Mouse (Mus musculus) liver, embryonic 12.5 days (tissue): ENCODE results near the gene Evx2. TPM values are rescaled to one million over a fixed set of nuclear protein-coding genes. Genes with fewer than 3 reads are reported as not detected.

Experiments
- ATAC-seq: fragments of 200-750 bp; cut with Nextera tagmentation; 2 replicates; pipeline ENCODE4 v1.8.0; 2017; ENCODE audit warnings: moderate number of reproducible peaks, mild to moderate bottlenecking, moderate library complexity
- H3K27ac ChIP-seq: fragments of 300-500 bp; sonication (generic); 2 replicates; pipeline ENCODE4 v1.5.1; 2016; ENCODE audit warnings: mild to moderate bottlenecking
- H3K27me3 ChIP-seq: fragments of 300-500 bp; sonication (generic); replicated peaks from 2 replicates; pipeline ENCODE4 v1.6.1; 2016; ENCODE audit warnings: mild to moderate bottlenecking, moderate library complexity
- H3K36me3 ChIP-seq: fragments of 300-500 bp; sonication (generic); 2 replicates; pipeline ENCODE4 v1.6.1; 2016; ENCODE audit warnings: mild to moderate bottlenecking, moderate library complexity
- H3K4me1 ChIP-seq: fragments of 300-500 bp; sonication (generic); 2 replicates; pipeline ENCODE4 v1.6.1; 2016
- H3K4me2 ChIP-seq: fragments of 300-500 bp; sonication (generic); 2 replicates; pipeline ENCODE4 v1.6.1; 2016; ENCODE audit warnings: mild to moderate bottlenecking, moderate library complexity
- H3K4me3 ChIP-seq: fragments of 300-500 bp; sonication (generic); 2 replicates; pipeline ENCODE4 v1.5.1; 2016; ENCODE audit warnings: mild to moderate bottlenecking, moderate library complexity
- H3K9ac ChIP-seq: fragments of 300-500 bp; sonication (generic); 2 replicates; pipeline ENCODE4 v1.6.1; 2016; ENCODE audit warnings: mild to moderate bottlenecking, moderate library complexity
- H3K9me3 ChIP-seq: fragments of 300-500 bp; sonication (generic); replicated peaks from 2 replicates; pipeline ENCODE4 v1.6.1; 2016; ENCODE audit warnings: mild to moderate bottlenecking, moderate library complexity
- WGBS: fragments of 180-500 bp; shearing (Covaris S2); methylation state at CpG from one replicate; pipeline ENCODE4 v1.1.7; 2016; ENCODE audit not compliant: insufficient replicate concordance; 5-methylcytosine and 5-hydroxymethylcytosine counted together
- polyA plus RNA-seq: library from polyadenylated mRNA; unstranded; fragments of >200 nt; fragmentation: Nextera tagmentation; extraction: Ambion mirVana; gene quantifications from 2 replicates; pipeline ENCODE4 v1.2.1, GENCODE M21; 2016

The Evx2 gene
- polyA plus RNA-seq, 1 experiment from 2014 or later, result not detected

DNA sequence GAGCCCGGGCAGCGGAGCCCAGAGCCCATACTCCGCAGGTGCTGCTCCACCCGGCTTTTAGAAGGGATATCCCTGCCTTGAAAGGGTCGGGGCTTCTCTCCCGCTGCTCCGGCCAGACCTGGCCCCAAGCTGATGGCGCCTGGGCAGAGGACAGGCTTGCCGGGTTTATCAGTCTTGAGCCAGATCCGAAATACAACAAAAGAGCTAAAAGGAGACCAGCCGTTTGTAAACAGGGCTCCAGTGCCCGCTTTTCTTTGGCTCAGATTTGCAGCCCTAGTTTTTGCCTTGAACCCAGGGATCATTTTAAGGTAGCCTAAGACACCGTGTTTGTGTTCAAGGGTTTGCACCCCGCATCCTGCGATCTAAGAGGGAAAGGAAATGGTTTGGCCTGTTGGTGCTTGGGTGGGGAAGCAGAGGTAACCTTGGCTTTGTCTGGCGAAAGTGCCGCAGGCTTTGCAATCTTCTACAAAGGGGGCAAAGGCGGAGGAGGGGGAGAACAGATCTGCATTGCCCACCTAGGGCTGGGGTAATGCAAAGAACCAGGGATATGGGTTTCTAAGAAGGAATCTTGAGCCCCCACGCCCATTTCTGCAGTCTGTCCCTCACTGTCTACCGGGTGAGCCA lies 33.6 kb upstream of the Evx2 start:
- H3K4me2 ChIP-seq, result no peak overlapping the region
- no peak overlapping the region for H3K27ac ChIP-seq
- no peaks in the 10 kb centered on the region for H3K36me3 ChIP-seq
- peaks cover 98% of the 10 kb centered on the region for H3K27me3 ChIP-seq
- WGBS, result 5% methylated on average over 20 of the region's 20 CpGs
- H3K4me1 ChIP-seq, result peaks cover 2% of the 10 kb centered on the region; the same call in 1 of the 2 replicates
- H3K9ac ChIP-seq, result no peak overlapping the region
- ATAC-seq, result no peak
- H3K9me3 ChIP-seq, result no peaks in the 10 kb centered on the region
- H3K4me3 ChIP-seq, result no peak overlapping the region

DNA sequence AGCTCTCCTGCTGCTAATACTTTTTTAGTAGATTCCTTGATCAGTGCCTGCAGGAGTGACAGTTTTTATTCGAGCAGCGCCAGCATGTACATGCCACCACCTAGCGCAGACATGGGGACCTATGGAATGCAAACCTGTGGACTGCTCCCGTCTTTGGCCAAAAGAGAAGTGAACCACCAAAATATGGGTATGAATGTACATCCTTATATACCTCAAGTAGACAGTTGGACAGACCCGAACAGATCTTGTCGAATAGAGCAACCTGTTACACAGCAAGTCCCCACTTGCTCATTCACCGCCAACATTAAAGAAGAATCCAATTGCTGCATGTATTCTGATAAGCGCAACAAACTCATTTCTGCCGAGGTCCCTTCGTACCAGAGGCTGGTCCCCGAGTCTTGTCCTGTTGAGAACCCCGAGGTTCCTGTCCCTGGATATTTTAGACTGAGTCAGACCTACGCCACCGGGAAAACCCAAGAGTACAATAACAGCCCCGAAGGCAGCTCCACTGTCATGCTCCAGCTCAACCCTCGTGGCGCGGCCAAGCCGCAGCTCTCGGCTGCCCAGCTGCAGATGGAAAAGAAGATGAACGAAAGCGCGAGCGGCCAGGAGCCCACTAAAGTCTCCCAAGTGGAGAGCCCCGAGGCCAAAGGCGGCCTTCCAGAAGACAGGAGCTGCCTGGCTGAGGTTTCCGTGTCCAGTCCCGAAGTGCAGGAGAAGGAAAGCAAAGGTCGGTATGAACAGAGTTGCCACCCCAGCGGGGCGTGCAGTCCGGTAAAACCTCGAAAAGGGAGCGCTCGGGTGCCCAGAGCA lies 32.8 kb upstream of the Evx2 start:
- Histone ChIP-seq H3K9ac (no peak overlapping the region), H3K4me3 (no peak overlapping the region)

DNA sequence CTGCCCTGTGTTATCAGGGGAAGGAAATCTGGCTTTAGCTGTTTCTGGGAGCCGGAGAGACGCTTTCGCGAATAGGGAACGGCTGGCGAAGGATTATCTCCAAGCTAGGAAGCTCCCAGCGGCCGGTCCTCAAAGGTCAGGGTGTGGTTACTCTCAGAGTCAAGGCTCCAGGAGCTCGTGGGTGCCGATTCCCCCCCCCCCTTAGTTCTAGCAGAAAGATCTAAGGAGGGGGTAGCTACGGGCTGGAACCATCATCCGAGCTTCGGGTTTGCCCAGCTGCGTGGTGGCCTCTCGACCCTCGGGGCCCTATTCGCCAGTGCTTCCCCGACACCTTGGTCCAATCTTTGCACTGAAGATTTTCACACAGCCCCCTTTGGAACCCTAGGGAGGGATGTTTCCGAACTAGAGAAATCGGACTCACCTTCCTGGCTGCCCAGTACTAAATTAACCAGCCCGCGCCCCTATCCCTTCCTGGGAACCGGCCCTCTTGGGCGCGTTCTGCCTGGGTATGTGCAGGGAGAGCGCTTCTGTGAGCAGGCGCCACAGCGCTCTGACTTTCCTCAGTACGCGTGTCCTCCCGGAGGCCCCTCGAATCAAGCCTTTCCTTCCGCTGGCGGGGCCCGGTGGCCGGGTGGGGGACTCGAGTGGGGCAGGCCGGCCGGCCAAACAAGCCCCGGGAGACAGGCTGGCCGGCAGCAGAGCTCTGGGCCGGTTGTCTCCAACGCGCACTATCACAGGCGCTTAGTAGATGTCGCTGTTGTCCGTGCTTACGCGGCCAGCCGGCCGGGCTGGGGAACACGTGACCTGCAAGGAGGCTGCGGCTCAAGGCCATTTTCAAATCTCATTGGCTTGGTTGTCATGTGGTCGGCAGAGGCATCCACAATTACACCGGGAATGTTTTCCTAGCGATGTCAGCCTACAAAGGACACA lies 31.9 kb upstream of the Evx2 start, which contains the start of gene Hoxd10:
Gene Hoxd10, plus strand, starts transcription at position 903 of the 930 bp plus-strand sequence.
- H3K4me3 ChIP-seq, result no peak within 1 kb of the TSS
- H3K4me2 ChIP-seq, result no peak within 1 kb of the TSS
- ATAC-seq, result no peak
- no peak within 1 kb of the TSS for H3K9ac ChIP-seq
- peaks cover 98% of the 10 kb centered on the region for H3K27me3 ChIP-seq
- H3K27ac ChIP-seq, result no peak within 1 kb of the TSS
- H3K36me3 ChIP-seq, result no peaks in the 10 kb centered on the region
- no peaks in the 10 kb centered on the region for H3K9me3 ChIP-seq
- H3K4me1 ChIP-seq, result no peaks in the 10 kb centered on the region
- WGBS, result under 1% methylated on average over 56 of the region's 56 CpGs

More for the DNA sequence above, 32.8 kb upstream of the Evx2 start:
- H3K27me3 ChIP-seq, result peaks cover 98% of the 10 kb centered on the region
- no peak overlapping the region for H3K27ac ChIP-seq
- H3K9me3 ChIP-seq, result no peaks in the 10 kb centered on the region
- ATAC-seq, result no peak
- H3K4me2 ChIP-seq, result no peak overlapping the region
- H3K36me3 ChIP-seq, result no peaks in the 10 kb centered on the region
- WGBS, result 5% methylated on average over 35 of the region's 35 CpGs
- no peaks in the 10 kb centered on the region for H3K4me1 ChIP-seq

DNA sequence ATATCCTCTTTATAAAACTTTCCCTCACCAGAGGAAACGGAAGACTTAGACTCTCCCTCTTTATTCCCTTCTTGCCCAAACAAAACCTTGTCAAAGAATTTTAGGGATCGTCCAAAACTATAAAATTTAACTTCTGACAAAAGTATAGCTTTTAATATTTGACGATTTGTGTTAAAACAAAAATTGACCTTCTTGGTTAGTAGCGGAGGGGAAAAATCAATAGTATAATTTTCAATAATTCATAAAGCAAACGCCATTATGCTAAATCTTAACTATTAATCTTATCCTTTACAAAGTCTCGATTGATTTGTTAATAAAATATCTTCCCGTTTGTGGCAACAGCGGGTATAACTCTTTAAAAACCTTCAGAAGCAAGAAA lies 31.0 kb upstream of the Evx2 start:
- Histone ChIP-seq H3K9me3 (no peaks in the 10 kb centered on the region), H3K4me3 (no peak overlapping the region), H3K36me3 (no peaks in the 10 kb centered on the region), H3K9ac (no peak overlapping the region), H3K4me2 (no peak overlapping the region), H3K27ac (no peak overlapping the region), H3K4me1 (no peaks in the 10 kb centered on the region), H3K27me3 (peaks cover 94% of the 10 kb centered on the region)
- WGBS, result 6% methylated on average over 8 of the region's 8 CpGs
- no peak for ATAC-seq

- no peaks in the 10 kb centered on the region for H3K9me3 ChIP-seq
- ATAC-seq, result no peak
- H3K4me1 ChIP-seq, result no peaks in the 10 kb centered on the region
- no peak overlapping the region for H3K27ac ChIP-seq
- H3K27me3 ChIP-seq, result peaks cover 94% of the 10 kb centered on the region
- H3K36me3 ChIP-seq, result no peaks in the 10 kb centered on the region
- no peak overlapping the region for H3K9ac ChIP-seq
- H3K4me3 ChIP-seq, result no peak overlapping the region
- H3K4me2 ChIP-seq, result no peak overlapping the region
- 2% methylated on average over 24 of the region's 24 CpGs for WGBS
Observed at GRCm38 (mm10) chr2:74689574-74690337, 30.4 kb upstream of the Evx2 start.

GRCm38 (mm10) chr2:74688795-74689573 lies 29.6 kb upstream of the Evx2 start:
- no peaks in the 10 kb centered on the region for H3K9me3 ChIP-seq
- no peaks in the 10 kb centered on the region for H3K36me3 ChIP-seq
- H3K27ac ChIP-seq, result no peak overlapping the region
- no peak overlapping the region for H3K4me3 ChIP-seq
- H3K9ac ChIP-seq, result no peak overlapping the region
- peaks cover 94% of the 10 kb centered on the region for H3K27me3 ChIP-seq
- 5% methylated on average over 12 of the region's 12 CpGs for WGBS
- no peaks in the 10 kb centered on the region for H3K4me1 ChIP-seq
- H3K4me2 ChIP-seq, result no peak overlapping the region
- ATAC-seq, result no peak

DNA sequence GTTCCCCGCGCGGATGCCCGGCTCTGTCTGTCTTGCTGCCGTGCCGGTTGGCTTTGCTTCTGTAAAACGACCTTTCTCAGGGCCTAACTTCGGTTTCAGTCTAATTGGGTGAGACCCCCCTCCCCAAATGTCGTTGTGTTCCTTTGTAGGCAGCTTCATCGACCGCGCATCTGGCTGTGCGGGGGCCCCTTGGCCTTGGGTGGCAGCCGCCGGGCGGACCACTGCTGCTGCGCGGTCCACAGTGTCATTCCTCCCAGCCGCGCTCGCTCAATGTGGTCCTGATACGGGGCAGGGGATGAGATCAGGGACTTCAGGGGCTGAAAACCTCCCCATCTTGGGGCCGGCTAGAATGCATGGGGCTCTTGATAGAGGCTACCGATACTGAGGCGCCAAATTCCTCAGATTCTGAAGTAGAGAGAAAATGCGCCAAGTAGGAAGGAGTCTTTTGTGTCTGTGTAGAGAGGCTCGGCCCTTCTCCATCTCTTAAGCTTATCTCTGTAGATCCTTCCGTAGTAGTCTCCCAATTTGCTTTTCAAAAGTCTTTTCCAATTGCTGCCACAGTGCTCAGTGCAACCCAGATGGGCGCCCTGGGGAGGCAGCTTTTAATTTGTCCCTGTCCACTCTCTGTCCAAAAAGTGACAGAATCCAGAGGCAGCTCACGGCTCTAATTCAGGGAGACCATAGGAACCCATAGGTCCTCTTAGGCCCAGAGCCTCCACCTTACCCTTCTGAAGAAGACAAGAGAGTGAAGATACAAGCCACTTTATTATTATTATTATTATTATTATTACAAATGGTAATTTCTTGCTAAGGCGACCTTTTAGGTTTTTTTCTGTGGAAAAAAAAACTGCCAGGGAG lies 28.6 kb upstream of the Evx2 start:
- H3K9me3 ChIP-seq, result no peaks in the 10 kb centered on the region
- H3K4me2 ChIP-seq, result no peak overlapping the region
- peaks cover under 1% of the 10 kb centered on the region; the same call in 1 of the 2 replicates for H3K4me1 ChIP-seq
- no peak overlapping the region for H3K27ac ChIP-seq
- WGBS, result 2% methylated on average over 31 of the region's 31 CpGs
- H3K9ac ChIP-seq, result no peak overlapping the region
- no peaks in the 10 kb centered on the region for H3K36me3 ChIP-seq
- ATAC-seq, result no peak
- peaks cover 94% of the 10 kb centered on the region for H3K27me3 ChIP-seq
- no peak overlapping the region for H3K4me3 ChIP-seq

GRCm38 (mm10) chr2:74686988-74687697 lies 27.8 kb upstream of the Evx2 start:
- Histone ChIP-seq H3K27ac (no peak overlapping the region), H3K9me3 (no peaks in the 10 kb centered on the region), H3K27me3 (peaks cover 94% of the 10 kb centered on the region), H3K4me2 (no peak overlapping the region), H3K9ac (no peak overlapping the region), H3K36me3 (no peaks in the 10 kb centered on the region), H3K4me1 (peaks cover 8% of the 10 kb centered on the region), H3K4me3 (no peak overlapping the region)
- ATAC-seq, result no peak
- 2% methylated on average over 27 of the region's 27 CpGs for WGBS

DNA sequence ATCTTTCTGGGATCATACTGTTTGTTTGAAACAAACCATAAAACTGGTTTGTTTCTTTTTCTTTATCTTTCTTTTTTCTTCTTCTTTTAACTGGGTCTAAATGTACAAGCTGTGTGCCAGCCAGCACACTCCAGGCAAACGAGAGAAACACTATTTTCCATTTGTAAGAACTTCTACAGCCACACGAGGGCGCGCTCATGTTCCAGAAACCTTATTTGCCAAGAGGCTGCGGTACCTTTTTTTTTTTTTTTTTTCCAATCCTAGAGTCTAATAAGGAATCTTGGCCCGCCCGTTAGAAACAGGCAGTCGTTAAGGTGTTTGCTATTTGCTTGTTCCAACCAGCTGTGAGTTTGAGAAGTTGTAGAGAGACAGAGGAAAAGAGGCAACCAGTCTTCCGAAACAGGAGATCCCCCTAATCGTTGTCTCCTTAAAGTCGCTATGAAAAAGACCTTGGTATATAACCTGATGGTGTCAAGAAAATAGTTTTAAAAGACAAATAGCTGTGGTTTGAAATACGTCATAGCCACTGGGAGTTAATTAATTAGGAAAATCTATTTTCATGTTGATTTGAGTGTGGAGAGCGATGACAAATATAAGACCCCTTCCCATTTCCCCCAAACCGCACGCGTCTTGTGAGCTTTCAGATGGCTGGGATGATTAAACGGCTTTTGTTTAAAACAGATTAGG lies 27.1 kb upstream of the Evx2 start:
- no peak overlapping the region for H3K4me2 ChIP-seq

More for the DNA sequence above, 27.1 kb upstream of the Evx2 start:
- H3K9me3 ChIP-seq, result no peaks in the 10 kb centered on the region
- no peak overlapping the region for H3K27ac ChIP-seq
- no peak for ATAC-seq
- H3K4me1 ChIP-seq, result peaks cover 13% of the 10 kb centered on the region
- peaks cover 94% of the 10 kb centered on the region for H3K27me3 ChIP-seq
- H3K4me3 ChIP-seq, result no peak overlapping the region
- H3K9ac ChIP-seq, result no peak overlapping the region
- H3K36me3 ChIP-seq, result no peaks in the 10 kb centered on the region
- 7% methylated on average over 17 of the region's 17 CpGs for WGBS
